Mouse (Mus musculus) heart, postnatal 0 days (tissue): ENCODE results near the gene B3gat3. TPM values are rescaled to one million over a fixed set of nuclear protein-coding genes. Genes with fewer than 3 reads are reported as not detected.
"Not testable (repeated sequence)": the region's sequence is repeated elsewhere in the genome, so short reads cannot be mapped to it uniquely, and the experiment has no call there.

Source experiments
- ATAC-seq: fragments of 200-750 bp; cut with Nextera tagmentation; 2 replicates; pipeline ENCODE4 v1.8.0; 2017; ENCODE audit warnings: low read depth, moderate number of reproducible peaks, moderate library complexity; ENCODE audit not compliant: insufficient read depth
- DNase-seq: peaks from one replicate; pipeline ENCODE4 v3.0.0-alpha.2; 2016; ENCODE audit warnings: low spot score
- H3K27ac ChIP-seq: fragments of 300-500 bp; sonication (generic); 2 replicates; pipeline ENCODE4 v1.5.1; 2014; ENCODE audit warnings: low read depth, mild to moderate bottlenecking
- H3K27me3 ChIP-seq: fragments of 300-500 bp; sonication (generic); 2 replicates; pipeline ENCODE4 v1.6.1; 2014; ENCODE audit warnings: low read length, mixed read lengths; ENCODE audit not compliant: control insufficient read depth, insufficient read depth
- H3K36me3 ChIP-seq: fragments of 300-500 bp; sonication (generic); replicated peaks from 2 replicates; pipeline ENCODE4 v1.6.1; 2014; ENCODE audit warnings: low read length, mixed read lengths; ENCODE audit not compliant: control insufficient read depth, insufficient read depth
- H3K4me1 ChIP-seq: fragments of 300-500 bp; sonication (generic); 2 replicates; pipeline ENCODE4 v1.6.1; 2014; ENCODE audit warnings: antibody characterized with exemption; ENCODE audit not compliant: control insufficient read depth, insufficient read depth
- H3K4me2 ChIP-seq: fragments of 300-500 bp; sonication (generic); 2 replicates; pipeline ENCODE4 v1.6.1; 2014; ENCODE audit warnings: low read depth, mild to moderate bottlenecking, low read length, moderate library complexity
- H3K4me3 ChIP-seq: fragments of 300-500 bp; sonication (generic); 2 replicates; pipeline ENCODE4 v1.5.1; 2014; ENCODE audit warnings: low read depth, low read length
- H3K9ac ChIP-seq: fragments of 300-500 bp; sonication (generic); replicated peaks from 2 replicates; pipeline ENCODE4 v1.6.1; 2014; ENCODE audit warnings: low read depth, low read length, mixed read lengths
- H3K9me3 ChIP-seq: fragments of 300-500 bp; sonication (generic); replicated peaks from 2 replicates; pipeline ENCODE4 v1.6.1; 2016; ENCODE audit warnings: low read length; ENCODE audit not compliant: control insufficient read depth
- CTCF ChIP-seq: IDR thresholded peaks from 2 replicates; pipeline ENCODE4 v1.5.1; 2016; ENCODE audit warnings: antibody characterized with exemption, control low read depth, low read depth
- EP300 ChIP-seq: IDR thresholded peaks from 2 replicates; pipeline ENCODE4 v1.6.1; 2016; ENCODE audit warnings: antibody characterized with exemption, low read depth
- WGBS: fragments of 180-500 bp; shearing (Covaris S2); extraction: QIAGEN DNeasy Blood & Tissue Kit; methylation state at CpG from one replicate; pipeline ENCODE4 v1.1.7; 2014; 5-methylcytosine and 5-hydroxymethylcytosine counted together
- polyA plus RNA-seq: library from polyadenylated mRNA; unstranded; fragments of >200 nt; fragmentation: Nextera tagmentation; extraction: Ambion mirVana; gene quantifications from 2 replicates; pipeline ENCODE4 v1.2.1, GENCODE M21; 2015
- total RNA-seq: library from RNA; depleted of rRNA; stranded (reverse); fragments of >200 nt; gene quantifications from 2 replicates; pipeline ENCODE4 v1.2.3, GENCODE M21; 2014; ENCODE audit warnings: low replicate concordance

The B3gat3 gene
- total and polyA plus RNA-seq, 2 experiments from 2014 or later: 26.8 to 54.2 TPM

DNA sequence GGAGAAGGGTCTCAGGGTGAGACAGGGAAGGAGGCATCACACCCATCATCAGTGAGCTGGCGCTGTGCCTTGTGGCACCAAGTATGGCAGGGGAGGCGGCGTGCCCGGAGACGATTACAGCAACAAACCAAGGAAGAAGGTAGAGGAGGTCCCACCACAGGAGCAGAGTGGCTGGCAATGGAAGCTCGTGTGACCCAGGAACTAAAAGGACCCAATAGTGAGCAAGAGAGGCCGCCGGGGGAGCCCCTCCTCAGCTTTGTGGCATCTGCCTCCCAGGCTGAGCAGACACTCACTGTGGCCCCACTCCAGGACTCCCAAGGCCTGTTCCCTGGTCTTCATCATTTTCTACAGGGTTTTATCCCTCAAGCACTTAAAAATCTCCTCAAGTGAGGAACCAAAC, 45.6 kb downstream of the B3gat3 start:
- Histone ChIP-seq H3K9ac (peak overlapping the region; percentile 79), H3K4me1 (peaks cover 15% of the 10 kb centered on the region), H3K9me3 (no peaks in the 10 kb centered on the region), H3K4me2 (peak overlapping the region; percentile 79), H3K4me3 (peak overlapping the region; percentile 82), H3K27ac (peak overlapping the region; percentile 96), H3K27me3 (no peaks in the 10 kb centered on the region), H3K36me3 (peaks cover 70% of the 10 kb centered on the region)
- TF ChIP-seq CTCF: no peak
- no peak for TF ChIP-seq EP300
- WGBS: 67% methylated on average over 8 of the region's 8 CpGs
- ATAC-seq: no peak
- DNase-seq: no peak

DNA sequence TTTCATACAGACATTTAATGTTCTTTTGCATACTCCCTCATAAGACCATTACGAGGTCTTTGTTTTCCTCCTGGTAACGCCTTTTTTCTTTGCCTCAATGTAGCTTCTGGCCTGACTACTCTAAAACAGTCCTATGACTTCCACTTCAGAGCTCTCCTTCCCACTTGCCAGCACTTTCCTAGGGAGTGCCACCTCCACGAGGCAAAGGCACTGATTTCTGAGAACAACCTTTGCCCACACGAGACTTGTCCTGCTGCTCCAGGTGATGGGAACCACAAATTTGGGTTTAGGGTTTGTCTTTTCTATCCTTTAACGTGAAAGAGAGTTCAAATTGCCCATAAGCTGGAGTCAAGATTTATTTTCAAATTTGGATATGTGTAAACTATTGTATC, 46.0 kb downstream of the B3gat3 start:
- H3K27ac ChIP-seq: peak overlapping the region; percentile 96
- H3K9me3 ChIP-seq: no peaks in the 10 kb centered on the region
- ATAC-seq: no peak
- H3K4me1 ChIP-seq: peaks cover 15% of the 10 kb centered on the region
- 23% methylated on average over 5 of the region's 5 CpGs for WGBS
- TF ChIP-seq CTCF (no peak), EP300 (no peak)
- H3K27me3 ChIP-seq: no peaks in the 10 kb centered on the region
- H3K9ac ChIP-seq: peak overlapping the region; percentile 79
- H3K4me2 ChIP-seq: peak overlapping the region; percentile 79
- peaks cover 70% of the 10 kb centered on the region for H3K36me3 ChIP-seq
- no peak for DNase-seq
- H3K4me3 ChIP-seq: peak overlapping the region; percentile 82

DNA sequence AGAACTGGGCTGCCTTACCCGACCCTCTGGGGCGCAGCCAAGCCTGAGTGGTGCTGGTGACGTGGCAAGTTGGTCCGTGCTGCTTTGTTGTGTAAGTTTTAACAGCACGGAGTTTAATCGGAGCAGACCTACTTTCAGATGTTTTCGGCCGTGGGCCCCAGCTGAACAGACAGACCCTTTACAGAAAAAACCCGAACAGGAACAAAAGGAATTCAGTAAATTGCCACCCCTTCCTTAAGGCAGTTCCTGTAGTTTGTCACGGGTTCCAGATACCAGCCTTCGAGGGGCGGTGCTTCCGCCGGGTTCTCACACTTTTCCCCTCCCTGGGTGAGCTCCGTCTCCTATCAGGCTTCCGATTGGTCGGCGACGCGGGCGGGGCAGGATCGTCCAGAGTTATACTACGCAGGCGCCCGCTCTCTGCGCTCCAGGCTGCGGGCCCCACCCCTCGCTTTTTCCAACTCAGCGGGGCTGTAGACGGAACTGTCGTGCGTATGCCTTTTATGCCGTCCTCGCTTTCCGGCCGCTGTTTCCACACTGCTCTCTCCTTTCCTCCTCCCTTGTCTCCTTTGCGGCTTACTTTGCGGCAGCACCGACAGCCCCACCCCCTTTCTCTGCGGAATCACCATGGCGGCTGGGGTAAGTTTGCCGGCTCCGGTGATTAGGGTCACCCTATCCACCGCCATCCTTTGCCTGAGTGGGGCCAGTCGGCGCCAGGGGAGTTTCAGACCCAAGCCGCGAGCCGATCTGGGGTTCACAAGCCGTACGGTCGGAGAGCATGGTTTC, 46.6 kb downstream of the B3gat3 start, which contains the start of gene Eef1g:
Gene Eef1g, plus strand, starts transcription at position 452 of the 783 bp plus-strand sequence.
- Histone ChIP-seq H3K4me1 (peaks cover 15% of the 10 kb centered on the region), H3K9me3 (no peaks in the 10 kb centered on the region), H3K27ac (peak within 1 kb of the TSS; percentile 96), H3K36me3 (peaks cover 70% of the 10 kb centered on the region), H3K9ac (peak within 1 kb of the TSS; percentile 87), H3K27me3 (no peaks in the 10 kb centered on the region), H3K4me3 (peak within 1 kb of the TSS; percentile 82), H3K4me2 (peak within 1 kb of the TSS; percentile 94)
- under 1% methylated on average over 52 of the region's 52 CpGs for WGBS
- DNase-seq (peak; percentile 100), ATAC-seq (peak; percentile 99)
- TF ChIP-seq CTCF (no peak), EP300 (0 out of 2 replicates have a peak, but pooled peaks have one; percentile 79)

DNA sequence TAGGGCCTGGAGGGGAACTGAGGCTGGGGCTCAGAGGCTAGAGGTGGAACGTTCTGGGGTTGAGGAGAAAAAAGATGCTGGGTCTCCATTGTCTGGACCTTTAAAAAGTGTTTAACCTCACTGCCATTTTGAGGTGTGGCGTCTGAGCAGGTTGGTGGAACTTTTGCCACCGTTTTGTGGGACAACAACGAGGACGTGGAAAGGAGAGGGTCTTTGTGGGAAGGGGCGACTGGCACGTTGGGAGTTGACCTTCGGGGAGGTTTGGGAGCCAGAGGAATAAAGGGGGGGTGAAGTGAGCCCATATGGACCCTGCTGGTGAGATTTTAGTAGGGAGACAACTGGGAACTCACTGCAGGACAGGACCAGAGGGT, 47.2 kb downstream of the B3gat3 start:
- TF ChIP-seq EP300: no peak
- no peak for TF ChIP-seq CTCF
- peak overlapping the region; percentile 82 for H3K4me3 ChIP-seq
- 0% methylated on average over 8 of the region's 8 CpGs for WGBS
- no peak for ATAC-seq
- H3K4me2 ChIP-seq: peak overlapping the region; percentile 94
- no peaks in the 10 kb centered on the region for H3K9me3 ChIP-seq
- H3K9ac ChIP-seq: peak overlapping the region; percentile 87
- H3K27ac ChIP-seq: peak overlapping the region; percentile 82
- H3K27me3 ChIP-seq: no peaks in the 10 kb centered on the region
- no peak for DNase-seq
- H3K4me1 ChIP-seq: peaks cover 15% of the 10 kb centered on the region
- peaks cover 70% of the 10 kb centered on the region for H3K36me3 ChIP-seq

DNA sequence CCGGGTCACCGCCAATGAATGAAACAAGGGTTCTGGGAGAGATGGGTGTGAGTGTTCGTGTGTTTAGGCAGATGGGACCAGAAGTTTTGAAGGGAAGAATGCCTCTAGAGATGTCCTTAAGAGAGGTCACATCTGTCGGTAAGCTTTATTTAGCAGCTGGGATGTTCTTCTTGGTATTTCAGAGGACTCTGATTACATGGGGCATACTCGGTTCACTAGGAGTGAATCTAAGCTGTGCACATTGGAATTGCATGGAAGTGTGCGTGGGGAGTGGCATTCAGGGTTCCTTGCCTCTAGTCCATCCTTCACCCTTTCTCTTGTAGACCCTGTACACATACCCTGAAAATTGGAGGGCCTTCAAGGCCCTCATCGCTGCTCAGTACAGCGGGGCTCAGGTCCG, 47.7 kb downstream of the B3gat3 start:
- H3K4me3 ChIP-seq: peak overlapping the region; percentile 82
- DNase-seq: no peak
- peaks cover 15% of the 10 kb centered on the region for H3K4me1 ChIP-seq
- no peak for ATAC-seq
- H3K9ac ChIP-seq: peak overlapping the region; percentile 87
- WGBS: 4% methylated on average over 8 of the region's 9 CpGs
- peak overlapping the region; percentile 82 for H3K27ac ChIP-seq
- H3K9me3 ChIP-seq: no peaks in the 10 kb centered on the region
- TF ChIP-seq EP300 (no peak), CTCF (no peak)
- no peaks in the 10 kb centered on the region for H3K27me3 ChIP-seq
- H3K36me3 ChIP-seq: peaks cover 70% of the 10 kb centered on the region
- peak overlapping the region; percentile 94 for H3K4me2 ChIP-seq

DNA sequence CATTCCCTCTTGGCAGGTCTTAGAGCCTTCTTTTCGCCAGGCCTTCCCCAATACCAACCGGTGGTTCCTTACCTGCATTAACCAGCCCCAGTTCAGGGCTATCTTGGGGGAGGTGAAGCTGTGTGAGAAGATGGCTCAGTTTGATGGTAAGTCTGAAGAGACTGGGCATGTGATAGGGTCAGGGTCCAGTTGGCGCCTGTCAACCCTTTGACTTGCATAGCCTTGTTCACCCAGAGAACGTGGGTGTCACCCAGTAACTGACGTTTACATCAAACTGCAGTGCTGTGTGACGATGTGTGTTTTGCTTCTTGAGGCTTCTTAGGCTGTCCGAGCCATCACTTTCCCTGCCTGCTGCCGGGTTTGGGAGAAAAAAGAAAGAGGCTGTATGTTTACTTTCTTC, 52.3 kb downstream of the B3gat3 start:
- WGBS: 86% methylated on average over 8 of the region's 8 CpGs

More for the DNA sequence above, 52.3 kb downstream of the B3gat3 start:
- not testable (repeated sequence) for H3K27ac ChIP-seq, H3K4me2 ChIP-seq, H3K27me3 ChIP-seq, H3K4me3 ChIP-seq, H3K9ac ChIP-seq, ATAC-seq, H3K9me3 ChIP-seq, DNase-seq
- H3K36me3 ChIP-seq: peaks cover 83% of the 10 kb centered on the region
- H3K4me1 ChIP-seq: peaks cover 12% of the 10 kb centered on the region
